Mouse (Mus musculus) kidney, postnatal 4 days (tissue): ENCODE measurements around the gene Cyp2d11.
A peak's percentile ranks its signal among the peaks of the same experiment; 100 is the strongest.
"Not testable (repeated sequence)": the region's sequence is repeated elsewhere in the genome, so short reads cannot be mapped to it uniquely, and the experiment has no call there.

Experiments
- DNase-seq, 2 experiments: peaks; one replicate each; pipeline ENCODE4 v3.0.0; 2021; ENCODE audit warnings: mixed read lengths in 2 of 2

Cyp2d11 gene

DNA sequence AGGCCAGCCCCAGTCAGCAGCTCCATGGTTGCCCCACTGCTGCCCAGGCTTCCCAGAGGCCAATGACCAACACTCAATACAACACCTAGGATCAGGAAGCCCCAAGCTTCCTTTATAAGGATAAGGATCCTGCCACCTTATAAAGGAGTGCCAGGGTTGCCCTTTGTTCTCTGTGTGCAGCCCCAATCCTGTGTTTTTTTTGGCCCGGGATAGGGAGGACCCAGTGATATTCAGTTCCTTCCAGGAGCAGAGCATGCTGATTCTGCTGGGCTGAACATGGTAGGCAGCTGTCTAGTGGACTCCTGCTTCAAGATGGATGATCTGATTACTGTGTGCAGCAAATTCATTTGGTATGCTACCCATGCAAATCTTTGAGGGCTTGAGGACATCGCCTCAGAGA is at the start of gene Cyp2d11:
TSS of gene Cyp2d11 (minus strand) at position 101 of the 400 bp plus-strand sequence.
- not testable (repeated sequence) for DNase-seq

DNA sequence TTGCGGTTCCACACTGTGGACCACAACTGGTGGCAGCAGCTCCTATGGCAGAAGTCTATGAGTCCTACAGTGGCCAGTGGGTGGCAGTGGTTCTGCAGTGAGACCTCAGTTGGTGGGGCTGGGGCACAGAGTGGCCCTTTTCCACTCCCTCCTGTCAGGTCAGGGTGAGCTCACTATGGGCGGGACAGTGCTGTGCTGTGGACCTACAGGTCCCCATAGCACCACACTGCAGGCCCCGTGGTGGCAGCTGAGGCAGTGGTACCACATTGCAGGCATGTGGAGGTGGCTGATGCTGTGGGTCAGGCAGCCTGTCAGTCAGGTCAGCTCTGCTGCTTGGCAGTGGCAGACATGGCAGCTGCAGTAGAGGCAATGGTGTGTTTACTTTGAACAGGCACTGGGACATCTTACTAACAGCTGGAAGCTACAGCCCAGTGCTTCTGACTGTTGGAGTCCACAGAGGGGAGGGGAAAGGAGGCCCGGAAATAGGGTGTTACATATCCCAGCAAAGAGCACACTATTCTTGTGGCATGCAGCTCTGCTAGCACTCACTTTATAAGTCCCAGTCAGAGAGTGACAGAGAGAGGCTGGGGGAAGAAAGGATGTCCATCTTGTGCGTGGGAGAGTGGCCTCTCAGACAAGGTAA is 44.3 kb upstream of the Cyp2d11 start:
- DNase-seq = peak; percentile 15 to 42

DNA sequence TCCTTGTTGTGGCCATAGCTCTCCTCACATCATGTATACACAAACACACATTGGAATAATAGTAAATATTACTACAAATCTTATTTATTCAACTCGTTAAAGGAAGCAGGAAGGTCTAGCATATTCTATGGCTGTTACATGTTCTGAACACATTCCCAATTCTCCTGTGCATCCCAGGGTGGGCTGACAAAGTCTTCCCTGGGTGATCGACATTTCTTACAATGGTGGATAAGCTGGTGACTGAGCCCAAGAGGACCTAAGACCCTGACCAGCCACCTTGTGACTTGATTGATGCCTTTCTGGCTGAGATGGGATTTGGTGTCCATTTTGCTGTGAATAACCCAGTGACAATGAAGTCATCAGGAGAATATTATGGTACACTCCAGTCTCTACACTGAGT is 41.8 kb upstream of the Cyp2d11 start:
- no peak for DNase-seq

DNA sequence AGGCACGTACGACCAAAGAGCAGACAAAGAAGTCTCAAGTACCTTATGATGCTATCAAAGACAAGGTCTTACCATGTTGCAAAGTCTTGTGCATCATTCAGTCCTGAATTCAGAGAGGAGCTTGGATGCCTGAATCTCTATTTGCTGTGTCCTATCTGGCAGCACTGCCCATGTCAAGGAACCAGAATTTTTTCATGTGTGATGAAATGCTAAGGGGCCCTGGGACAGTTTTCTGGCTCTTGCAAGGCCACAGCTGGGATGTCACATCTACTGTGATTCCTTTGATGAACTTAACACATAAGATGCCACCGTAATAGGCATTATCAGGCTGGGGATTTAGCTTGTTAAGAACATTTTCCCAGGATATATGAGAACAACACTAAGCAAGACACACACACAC is 41.2 kb upstream of the Cyp2d11 start:
- no peak for DNase-seq

DNA sequence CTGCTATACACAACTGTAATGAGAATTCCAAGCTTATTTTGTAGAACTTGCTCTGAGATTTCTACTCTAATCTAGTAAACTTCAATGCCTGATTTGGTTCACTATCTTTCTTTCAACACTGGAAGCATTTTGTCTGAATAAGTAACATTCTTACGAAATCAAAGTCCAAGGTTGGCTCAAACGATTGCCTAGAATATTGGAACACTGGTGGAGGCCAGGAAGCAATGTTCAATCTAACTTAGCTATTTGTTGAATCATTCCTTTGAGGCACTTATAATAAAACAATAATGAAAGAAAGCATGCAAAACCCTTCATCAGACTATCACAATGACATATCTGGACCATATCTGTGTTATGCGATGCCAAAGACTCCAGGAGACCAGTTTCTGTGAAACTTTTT is 40.7 kb upstream of the Cyp2d11 start:
- DNase-seq = no peak

DNA sequence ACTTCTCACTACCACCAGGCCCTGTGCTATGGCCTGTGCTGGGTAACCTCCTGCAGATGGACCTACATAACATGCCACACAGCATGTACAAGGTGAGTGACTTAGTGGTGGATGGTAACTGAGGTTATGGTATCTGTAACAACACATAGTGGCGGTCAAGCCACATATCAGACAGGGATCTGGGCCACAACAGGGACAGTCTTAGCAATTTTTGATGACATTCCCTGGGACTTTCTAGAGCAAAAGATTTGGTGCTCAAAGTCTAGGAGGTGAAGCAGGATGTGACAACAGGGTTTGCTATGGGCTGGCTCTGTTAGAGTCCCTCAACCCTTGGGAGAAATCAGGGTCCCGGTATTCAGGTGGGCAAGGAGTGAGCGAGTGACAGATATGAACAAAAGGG is 39.8 kb upstream of the Cyp2d11 start:
- no peak for DNase-seq

DNA sequence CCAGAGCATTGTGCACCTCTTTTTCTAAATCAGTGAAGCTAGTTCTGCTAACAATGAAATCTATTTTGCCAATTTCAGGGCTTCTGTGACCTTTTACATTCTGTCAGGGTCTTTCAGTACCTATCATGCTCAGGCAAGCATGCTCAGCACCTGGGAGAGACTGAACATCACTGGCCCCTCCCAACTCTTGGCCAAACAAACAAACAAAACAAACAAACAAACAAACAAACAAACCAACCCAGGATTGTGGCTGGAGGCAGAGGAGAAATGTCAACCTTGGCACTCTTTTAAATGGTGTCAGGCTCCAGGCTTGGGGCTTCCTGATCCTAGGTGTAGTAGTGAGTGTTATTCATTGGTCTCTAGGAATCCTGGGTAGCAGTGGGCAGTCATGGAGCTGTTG is 39.3 kb upstream of the Cyp2d11 start, which contains the start of gene Cyp2d9:
TSS of gene Cyp2d9 (plus strand) at position 301 of the 400 bp plus-strand sequence.
- no peak for DNase-seq

DNA sequence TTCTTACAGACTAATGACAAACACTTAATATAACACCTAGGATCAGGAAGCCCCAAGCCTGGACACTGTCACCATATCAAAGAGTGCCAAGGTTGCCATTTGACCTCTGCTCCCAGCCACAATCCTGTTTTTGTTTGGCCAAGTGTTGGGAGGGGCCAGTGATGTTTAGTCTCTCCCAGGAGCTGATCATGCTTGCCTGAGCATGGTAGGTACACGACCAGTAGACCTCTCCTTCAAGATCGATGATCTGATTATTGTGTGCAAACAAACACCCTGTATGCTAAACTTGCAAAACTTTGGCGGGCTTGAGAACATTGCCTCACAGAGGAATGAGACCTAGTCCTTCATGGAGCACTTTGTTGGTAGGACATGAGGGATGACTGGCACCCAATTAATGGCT is 29.6 kb upstream of the Cyp2d11 start:
- DNase-seq = no peak

DNA sequence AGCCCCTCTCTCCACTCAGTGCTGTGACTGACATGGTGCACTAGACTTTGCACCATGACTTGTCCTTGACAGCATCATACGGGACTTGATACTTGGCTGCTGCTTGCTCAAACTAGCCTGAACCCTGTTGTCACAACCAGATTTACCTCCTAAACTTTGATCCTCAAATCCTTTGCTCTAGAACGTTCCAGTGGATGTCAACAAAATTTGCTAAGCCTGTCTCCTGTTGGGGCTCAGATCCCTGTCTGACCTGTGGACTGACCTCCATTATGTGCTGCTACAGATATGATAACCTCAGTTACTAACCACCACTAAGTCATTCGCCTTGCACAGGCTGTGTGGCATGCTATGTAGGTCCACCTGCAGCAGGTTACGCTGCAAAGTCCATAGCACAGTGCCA is 29.1 kb upstream of the Cyp2d11 start:
- no peak for DNase-seq

DNA sequence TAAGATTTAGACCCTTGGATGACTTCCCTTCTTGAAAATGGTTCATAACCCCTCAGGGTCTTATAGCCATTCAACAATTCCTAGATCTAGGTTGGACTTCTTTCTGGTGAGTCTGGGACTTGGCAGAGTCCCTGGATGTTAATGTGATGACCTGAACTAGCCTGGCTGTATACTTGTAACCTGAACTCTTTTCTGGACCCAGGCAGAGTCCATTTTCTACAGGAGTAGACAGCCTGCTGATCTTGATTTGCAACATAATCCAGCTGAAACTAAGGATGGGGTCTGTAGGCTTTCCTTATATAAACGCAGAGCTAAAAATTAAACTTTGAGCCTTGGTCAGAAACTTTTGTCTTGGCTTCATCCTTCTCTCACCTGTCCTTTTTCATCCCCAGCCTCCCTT is 24.8 kb upstream of the Cyp2d11 start:
- DNase-seq = no peak

DNA sequence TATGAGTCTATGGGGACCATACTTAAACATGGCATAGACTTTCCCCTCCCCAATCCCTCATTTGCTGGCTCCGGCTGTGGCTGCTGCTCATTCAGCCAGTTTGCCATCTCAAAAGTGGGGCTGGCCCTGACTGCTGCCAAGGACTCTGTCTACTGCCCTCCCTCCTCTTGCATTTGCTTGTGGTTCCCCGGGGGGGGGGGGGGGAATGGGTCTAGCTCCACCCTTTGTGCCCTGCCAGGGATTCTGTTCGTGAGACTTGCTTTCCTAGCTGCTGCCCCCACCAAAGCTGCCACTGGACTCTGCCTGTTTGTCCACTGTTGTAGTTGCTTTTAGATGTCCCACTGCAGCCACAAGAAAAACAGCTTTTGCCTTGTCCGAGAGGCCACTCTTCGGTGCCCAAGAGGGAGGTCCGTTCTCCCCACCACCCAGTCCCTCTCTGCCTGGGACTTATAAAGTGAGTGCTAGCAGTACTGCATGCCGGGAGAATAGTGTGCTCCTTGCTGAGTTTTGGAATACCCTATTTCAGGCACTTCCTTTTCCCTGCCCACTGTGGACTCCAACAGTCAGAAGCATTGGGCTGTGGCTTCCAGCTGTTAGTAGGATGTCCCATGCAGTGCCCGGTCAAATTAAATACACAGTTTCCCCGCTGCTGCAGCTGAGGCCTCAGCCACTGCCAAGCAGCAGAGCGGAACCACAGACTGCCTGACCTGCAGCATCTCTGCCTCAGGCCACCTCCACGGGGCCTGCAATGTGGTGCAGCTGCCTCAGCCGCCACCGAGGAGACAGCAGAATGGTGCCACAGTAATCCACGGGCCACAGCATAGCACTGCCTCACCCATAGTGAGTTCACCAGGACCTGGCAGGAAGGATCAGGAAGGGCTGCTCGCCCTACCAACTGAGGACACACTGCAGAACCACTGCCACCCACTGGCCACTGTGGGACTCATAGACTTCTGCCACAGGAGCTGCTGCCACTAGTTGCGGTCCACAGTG is 23.3 kb upstream of the Cyp2d11 start:
- peak; percentile 88 to 93 for DNase-seq

DNA sequence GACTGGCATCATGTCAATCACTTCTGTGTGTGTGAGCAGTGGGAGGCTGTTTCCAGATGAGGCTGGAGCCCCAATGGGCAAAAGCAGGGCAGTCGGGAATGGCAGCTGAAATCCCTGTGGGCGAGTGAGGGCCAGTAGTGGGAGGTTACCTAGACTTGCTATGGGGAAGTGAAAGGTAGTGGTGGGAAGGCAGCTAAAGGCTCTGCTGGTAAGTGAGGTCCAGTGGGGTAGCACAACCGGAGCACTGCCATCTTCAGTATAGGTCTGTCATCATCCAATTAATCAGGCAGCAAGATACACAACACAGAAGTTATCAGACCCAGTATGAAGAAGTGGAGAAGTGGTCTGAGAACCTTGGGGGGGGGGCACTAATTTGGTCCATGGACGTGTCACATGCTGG is 13.7 kb upstream of the Cyp2d11 start:
- DNase-seq = no peak

DNA sequence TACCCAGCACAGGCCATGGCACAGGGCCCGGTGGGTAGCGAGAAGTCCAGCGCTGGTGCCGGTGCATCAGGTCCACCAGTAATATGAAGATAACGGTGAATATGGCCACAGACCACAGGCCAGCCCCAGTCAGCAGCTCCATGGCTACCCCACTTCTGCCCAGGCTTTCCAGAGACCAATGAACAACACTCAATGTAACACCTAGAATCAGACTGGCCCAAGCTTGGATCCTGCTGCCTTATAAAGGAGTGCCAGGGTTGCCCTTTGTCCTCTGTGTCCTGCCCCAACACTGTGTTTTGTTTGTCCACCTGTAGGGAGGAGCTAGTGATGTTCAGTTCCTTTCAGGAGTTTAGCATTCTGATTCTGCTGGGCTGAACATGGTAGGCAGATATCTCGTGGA is 13.2 kb upstream of the Cyp2d11 start, which contains the start of gene Cyp2d10:
TSS of gene Cyp2d10 (minus strand) at position 215 of the 400 bp plus-strand sequence.
- DNase-seq = no peak

DNA sequence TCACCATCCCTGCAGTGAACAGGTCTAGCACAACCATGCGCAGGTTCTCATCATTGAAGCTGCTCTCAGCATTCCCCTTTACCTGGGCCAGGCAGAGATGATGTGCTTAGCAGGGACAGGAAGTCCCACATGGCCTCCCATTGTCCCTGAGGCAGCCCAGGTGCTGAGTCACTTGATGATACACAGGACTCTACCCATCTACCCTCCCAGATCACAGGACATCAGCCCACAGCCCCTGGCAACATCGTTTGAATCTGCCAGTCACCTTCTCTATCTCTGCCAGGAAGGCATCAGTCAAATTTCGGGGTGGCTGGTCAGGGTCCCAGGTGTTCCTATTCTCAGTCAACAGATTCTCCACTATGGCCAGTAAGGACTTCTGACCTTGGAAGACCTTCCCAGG is 10.3 kb upstream of the Cyp2d11 start:
- DNase-seq = no peak

DNA sequence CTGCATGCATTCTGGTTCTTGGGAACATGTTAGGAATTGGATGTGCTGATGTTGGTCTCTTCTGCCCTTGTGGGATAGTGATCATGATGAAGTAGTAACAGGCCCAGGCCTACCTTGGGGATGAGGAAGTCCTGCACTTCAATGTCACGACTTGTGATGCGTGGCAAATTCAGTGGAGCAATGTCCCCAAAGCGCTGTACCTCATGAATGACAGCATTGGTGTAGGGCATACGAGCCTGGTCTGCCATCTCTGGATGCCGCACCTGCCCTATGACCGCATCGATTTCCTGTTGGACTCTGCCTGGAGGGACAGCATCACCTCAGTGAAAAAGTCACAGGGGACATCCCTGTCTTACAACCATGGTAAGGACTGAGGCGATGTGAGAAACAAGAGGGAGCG is 9.8 kb upstream of the Cyp2d11 start:
- no peak for DNase-seq

DNA sequence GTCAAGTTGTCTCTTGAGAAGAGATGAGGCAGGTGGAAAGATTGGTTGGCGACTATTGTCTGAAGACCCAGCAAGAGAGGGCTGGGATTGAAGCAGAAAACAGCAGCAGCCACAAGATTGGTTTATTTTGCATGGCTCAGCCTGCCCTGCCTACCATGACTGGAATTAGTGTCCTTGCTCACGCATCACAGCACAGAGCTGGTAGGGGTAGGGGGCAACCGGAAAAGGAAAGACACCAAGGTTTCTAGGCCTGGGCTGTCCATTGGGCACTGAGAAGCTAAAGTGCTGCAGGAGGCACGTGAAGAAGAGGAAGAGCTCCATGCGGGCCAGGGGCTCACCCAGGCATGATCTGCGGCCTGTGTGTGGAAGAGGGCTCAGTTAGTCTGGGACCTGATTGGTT is 8.9 kb upstream of the Cyp2d11 start:
- no peak for DNase-seq

DNA sequence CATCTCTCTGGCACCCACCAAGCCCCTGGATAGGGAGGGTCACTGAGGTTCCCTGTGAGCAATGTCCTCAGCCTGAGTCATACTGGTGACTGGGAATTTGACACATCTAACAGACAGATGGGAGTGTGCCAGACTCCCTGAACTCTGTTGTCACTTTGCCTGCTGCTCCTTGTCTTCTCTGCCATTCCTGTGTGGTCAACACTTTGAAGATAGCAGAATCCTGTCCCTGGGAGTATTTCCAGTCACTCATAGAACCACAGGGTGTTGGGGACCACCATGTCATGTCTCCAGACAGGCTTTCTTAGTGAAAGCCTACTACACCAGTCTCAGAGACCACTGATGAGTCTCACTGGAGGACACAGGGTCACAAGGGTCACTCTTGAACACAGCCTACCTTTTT is 8.3 kb upstream of the Cyp2d11 start:
- DNase-seq = no peak

DNA sequence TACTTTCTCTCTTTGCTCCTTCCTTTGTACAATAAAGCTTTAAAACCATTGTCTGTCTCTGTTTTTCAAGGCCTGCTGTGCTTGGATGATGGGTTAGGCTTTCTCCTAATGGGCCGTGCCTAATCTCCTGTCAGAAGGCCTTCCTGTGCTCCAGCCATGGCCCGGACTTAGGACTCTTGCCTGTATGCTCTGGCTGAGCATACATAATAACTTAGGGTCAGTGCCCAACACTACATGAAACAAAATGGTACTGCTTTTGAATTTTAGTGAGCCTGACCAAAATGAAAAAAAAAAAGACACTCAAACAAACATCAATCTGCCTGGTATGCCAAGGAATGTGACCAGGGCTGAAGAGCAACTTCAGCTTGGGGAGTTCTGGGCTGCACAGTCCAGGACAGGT is 7.7 kb upstream of the Cyp2d11 start:
- DNase-seq = no peak

DNA sequence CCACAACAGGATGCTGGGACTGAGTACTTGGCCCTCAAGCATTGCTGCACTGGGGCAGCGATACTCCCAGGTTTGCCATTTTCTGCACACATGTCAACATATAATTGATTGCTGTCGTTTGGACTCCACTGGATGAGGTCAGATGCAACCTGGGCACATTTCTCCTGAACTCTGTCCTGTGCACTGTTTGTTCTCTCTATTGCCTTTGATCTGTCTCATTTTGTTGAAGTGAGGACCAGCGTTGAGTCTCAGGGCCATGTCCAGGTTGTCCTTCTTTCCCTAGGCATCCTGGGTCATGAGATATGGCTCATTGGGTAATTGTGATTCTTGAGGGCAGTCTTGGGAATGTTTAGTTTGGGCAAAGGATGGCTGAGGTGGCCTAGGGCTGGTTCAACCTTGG is 2.1 kb upstream of the Cyp2d11 start:
- DNase-seq = not testable (repeated sequence)

DNA sequence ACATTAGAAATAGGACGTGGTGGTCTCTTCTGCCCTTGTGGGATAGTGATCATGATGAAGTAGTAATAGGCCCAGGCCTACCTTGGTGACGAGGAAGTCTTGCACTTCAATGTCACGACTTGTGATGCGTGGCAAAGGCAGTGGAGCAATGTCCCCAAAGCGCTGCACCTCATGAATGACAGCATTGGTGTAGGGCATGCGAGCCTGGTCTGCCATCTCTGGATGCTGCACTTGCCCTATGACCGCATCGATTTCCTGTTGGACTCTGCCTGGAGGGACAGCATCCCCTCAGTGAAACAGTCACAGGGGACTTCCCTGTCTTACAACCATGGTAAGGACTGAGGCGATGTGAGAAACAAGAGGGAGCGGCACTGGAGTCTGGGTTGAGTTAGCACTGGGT is 3.9 kb downstream of the Cyp2d11 start:
- not testable (repeated sequence) for DNase-seq

DNA sequence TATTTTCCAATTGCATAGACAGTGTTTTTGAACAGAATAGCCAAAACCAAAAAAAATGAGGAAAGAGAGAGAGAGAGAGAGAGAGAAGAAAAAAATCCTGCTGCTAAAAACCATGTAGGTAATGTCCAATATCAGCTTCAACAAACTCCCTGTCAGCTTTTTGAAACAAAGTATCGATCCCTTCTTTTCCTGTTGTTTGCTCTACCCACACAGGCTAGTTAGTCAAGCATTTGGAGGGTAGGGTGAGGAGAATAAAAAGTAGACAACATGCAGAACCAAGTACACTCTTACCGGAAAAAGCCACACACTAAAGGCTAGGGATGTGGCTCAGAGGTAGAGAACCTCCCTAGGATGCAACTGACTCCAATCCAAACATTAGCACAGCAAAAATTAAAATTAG is 8.1 kb downstream of the Cyp2d11 start:
- DNase-seq = no peak

DNA sequence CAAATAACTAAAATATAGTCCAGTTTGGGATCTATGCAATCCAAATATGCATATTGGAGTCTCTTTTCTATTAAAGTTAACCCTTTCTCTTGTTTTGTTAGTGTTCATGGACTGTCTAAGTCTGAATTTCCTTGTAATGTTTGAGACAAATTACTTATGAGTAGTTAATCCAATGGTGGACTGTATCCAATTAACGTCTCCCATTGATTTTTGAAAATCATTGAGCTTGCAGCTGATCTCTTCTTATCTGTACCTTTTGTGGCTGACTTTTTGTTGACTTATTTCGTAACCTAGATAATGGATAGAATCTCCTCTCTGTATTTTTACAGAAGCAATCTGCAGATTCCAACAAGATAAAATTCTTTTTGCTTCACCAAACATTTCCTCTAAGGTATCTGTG is 11.4 kb downstream of the Cyp2d11 start:
- no peak for DNase-seq

DNA sequence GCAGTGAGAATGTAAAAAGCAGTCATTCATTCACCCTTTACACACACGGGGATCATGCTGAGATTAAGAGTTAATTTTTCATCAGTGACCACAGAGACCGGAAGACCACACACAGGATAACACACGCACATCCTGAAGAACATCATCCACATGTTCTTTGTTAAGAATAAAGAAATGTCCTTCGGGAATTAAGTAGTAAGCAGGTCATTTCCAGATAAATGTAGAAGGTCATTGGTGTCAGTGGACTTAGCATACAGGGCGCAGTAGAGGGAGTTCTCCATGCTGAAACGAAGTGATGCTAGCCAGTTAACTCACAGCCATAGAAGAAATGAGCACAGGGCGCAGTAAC is 13.1 kb downstream of the Cyp2d11 start:
- DNase-seq = peak in 1 of 2 experiments; percentile 12
